Mouse (Mus musculus): ENCODE data around the gene Syt16.

Syt16 gene

DNA sequence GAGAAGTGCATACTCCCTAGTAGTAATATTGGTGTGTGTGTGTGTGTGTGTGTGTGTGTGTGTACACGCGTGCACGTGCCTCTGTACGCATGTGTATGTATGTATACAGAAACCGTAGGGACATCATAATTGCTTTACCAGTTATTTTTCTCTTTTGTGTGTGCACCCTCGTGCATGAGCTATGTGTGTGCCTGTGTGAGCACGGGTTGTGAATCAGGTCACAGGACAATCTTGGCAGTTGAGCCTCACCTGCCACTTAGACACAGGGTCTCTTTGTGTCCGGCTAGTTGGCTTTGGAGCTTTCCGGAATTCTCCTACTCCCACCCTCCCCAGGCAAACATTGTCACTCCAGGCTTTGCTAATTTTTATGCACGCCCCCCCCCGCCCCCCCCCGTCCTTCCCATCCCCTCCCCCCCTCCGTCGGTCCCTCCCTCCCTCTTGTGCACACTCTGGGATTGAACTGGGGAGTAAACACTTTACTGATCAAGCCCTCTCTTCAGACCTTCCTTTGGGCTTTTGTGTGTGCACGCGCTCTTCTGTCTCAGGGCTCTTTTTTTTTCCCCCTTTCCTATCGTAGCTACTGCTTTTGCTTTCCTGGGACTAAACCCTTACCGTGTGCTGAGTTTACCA is 319.0 kb downstream of the Syt16 start, which contains the start of gene Gm11042:
Gm11042 (minus strand) TSS at position 51 of the 630 bp plus-strand sequence.
- no peak for DNase-seq (ENCODE audit: low read depth)

DNA sequence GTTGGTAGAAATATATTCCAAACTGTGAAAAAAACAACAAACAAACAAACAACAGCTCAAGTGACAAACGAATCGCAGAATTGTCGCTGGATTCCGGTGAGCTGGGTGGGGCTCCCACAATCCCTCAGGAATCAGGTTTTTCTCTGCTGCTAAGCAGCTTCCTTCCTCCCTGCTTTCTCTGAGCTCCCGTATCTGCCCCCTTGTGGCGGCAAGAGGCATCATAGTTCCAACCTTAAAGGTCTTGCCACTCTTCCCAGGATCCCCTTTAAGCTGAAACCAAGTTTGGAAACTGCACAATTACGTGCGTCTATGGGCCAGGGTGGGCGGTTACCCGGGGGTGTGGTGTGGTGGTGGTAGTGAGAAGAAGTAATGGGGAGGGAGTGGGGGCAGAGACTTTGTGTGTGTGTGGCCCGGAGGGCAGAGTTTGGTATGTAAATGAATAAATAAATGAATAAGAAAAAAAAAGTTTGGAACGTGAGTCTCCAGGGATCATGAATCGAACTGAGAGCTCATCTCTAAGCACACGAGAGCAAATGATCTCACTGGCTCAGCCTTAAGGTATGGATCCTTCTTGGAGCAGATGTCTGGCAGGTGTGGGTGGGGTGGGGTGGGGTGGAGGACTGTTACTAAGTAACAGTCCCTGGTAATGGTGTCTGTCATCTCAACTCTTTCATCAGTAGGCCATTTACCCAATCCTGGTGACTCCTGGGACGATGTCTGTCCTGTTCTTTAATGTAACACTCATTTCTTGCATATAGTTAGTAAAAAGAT is 319.7 kb downstream of the Syt16 start:
- peak; percentile 49 for DNase-seq (ENCODE audit: low read depth)

- DNase-seq (ENCODE audit: low read depth): peak; percentile 37
Measured at GRCm38 (mm10) chr12:74320318-74320717, 322.9 kb downstream of the Syt16 start.

DNA sequence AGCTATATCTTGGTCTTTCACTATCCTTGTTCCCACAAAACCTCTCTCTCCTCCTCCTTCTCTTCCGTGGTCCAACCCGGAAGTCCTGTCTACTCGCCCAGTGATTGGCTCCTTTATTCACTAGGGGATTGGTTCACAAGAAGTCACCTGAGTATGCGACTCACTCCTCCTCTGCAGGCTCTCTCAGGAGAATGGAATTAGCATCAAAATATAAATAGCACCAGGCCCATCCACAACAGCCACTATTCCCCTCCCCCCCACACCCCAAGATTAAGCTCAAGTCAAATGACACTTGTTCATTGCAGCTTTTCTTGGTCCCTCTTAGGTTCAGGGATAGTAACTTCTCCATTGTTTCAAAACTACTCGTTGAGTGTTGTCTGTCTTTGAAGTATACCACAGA is 324.5 kb downstream of the Syt16 start:
- no peak for DNase-seq (ENCODE audit: low read depth)

All from c-Kit-positive CD71-negative TER-119-negative erythroid progenitor cells, embryonic 14.5 days (primary cell).